Mouse (Mus musculus): ENCODE data around the gene Fndc5. TPM values are rescaled to one million over a fixed set of nuclear protein-coding genes. Genes with fewer than 3 reads are reported as not detected.

Gene Fndc5
- polyA plus RNA-seq, 1 experiment from 2014 or later, result 1.9 TPM

Other genes starting within 250 kb of the Fndc5 start
- 17.4 and 21.3 TPM in 2 replicates for gene Azin2, start 174.6 kb upstream of the Fndc5 start, polyA plus RNA-seq (2015; fragmentation: Nextera tagmentation; extraction: Ambion mirVana)
- 102 and 108 TPM in 2 replicates for gene Ak2, start 145.0 kb upstream of the Fndc5 start, polyA plus RNA-seq (2015; fragmentation: Nextera tagmentation; extraction: Ambion mirVana)
- gene Rnf19b, start 78.7 kb upstream of the Fndc5 start, polyA plus RNA-seq (2015; fragmentation: Nextera tagmentation; extraction: Ambion mirVana), result 21.5 and 22.1 TPM in 2 replicates
- not detected in 2 replicates for gene Tmem54, start 31.5 kb upstream of the Fndc5 start, polyA plus RNA-seq (2015; fragmentation: Nextera tagmentation; extraction: Ambion mirVana)
- 17.1 and 17.9 TPM in 2 replicates for gene Hpca, start 15.0 kb upstream of the Fndc5 start, polyA plus RNA-seq (2015; fragmentation: Nextera tagmentation; extraction: Ambion mirVana)
- 19.9 and 21.3 TPM in 2 replicates for gene S100pbp, start 52.7 kb downstream of the Fndc5 start, polyA plus RNA-seq (2015; fragmentation: Nextera tagmentation; extraction: Ambion mirVana)
- 102 and 115 TPM in 2 replicates for gene Yars, start 52.8 kb downstream of the Fndc5 start, polyA plus RNA-seq (2015; fragmentation: Nextera tagmentation; extraction: Ambion mirVana)
- gene C77080, start 124.4 kb downstream of the Fndc5 start, polyA plus RNA-seq (2015; fragmentation: Nextera tagmentation; extraction: Ambion mirVana), result 5.1 and 5.4 TPM in 2 replicates
- gene Sync, start 150.6 kb downstream of the Fndc5 start, polyA plus RNA-seq (2015; fragmentation: Nextera tagmentation; extraction: Ambion mirVana), result 0.27 and 0.67 TPM in 2 replicates
- 419 and 460 TPM in 2 replicates for gene Rbbp4, start 198.4 kb downstream of the Fndc5 start, polyA plus RNA-seq (2015; fragmentation: Nextera tagmentation; extraction: Ambion mirVana)
- 28.0 and 32.2 TPM in 2 replicates for gene Zbtb8os, start 198.7 kb downstream of the Fndc5 start, polyA plus RNA-seq (2015; fragmentation: Nextera tagmentation; extraction: Ambion mirVana)
- gene Zbtb8a, start 241.1 kb downstream of the Fndc5 start, polyA plus RNA-seq (2015; fragmentation: Nextera tagmentation; extraction: Ambion mirVana), result 17.2 and 19.7 TPM in 2 replicates